ENCODE assay signal across 9 mouse cellular contexts in the genomic region with DNA sequence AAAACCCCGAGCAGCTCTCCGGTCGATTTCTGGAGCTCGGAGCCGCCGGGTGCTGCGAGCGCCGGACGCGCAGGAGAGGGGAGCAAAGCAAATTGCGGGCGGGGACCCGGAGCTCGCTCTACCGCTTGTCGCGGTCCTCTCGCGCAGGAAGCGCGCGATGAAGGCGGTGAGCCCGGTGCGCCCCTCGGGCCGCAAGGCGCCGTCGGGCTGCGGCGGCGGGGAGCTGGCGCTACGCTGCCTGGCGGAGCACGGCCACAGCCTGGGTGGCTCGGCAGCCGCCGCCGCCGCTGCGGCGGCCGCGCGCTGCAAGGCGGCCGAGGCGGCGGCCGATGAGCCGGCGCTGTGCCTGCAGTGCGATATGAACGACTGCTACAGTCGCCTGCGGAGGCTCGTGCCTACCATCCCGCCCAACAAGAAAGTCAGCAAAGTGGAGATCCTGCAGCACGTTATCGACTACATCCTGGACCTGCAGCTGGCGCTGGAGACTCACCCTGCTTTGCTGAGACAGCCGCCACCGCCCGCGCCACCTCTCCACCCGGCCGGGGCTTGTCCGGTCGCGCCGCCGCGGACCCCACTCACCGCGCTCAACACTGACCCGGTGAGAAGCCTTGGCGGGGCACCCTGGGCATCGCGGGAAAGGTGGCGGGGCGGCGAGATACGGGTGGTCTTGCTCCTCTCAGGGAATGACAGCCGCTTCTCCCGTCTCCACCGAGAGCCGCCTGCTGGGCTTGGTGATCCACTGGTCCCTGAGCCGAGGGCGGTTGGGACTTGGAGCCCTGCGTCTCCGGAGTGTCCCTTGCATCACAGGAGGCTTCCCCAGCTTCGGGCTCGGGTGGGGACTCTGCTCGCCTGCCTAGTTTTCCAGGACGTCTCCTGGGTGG. TPM values are rescaled to one million over a fixed set of nuclear protein-coding genes. Genes with fewer than 3 reads are reported as not detected.
DNase-seq lines count a peak whose midpoint lies in the region; ATAC-seq and TF ChIP-seq lines count a peak whose summit lies in the region.
"Had no signal": no experiment of that assay in that cellular context is flagged by ENCODE, and none has a peak within 500 bp of the region (broad histone marks: within the 10 kb centered on the region; RNA-seq: fewer than 3 reads in every experiment).

No protein-coding gene starts in this region.

- peak; percentile 58 for DNase-seq in adrenal gland, postnatal 10 days
- DNase-seq in gastrocnemius, postnatal 10 days, result peak; percentile 58
- DNase-seq in left cerebral cortex, postnatal 25 days (ENCODE audit: low spot score in 2 of 2), result peak; percentile 51 to 62
- peak; percentile 66 for DNase-seq in mesoderm, embryonic 11.5 days (ENCODE audit: low read depth, low spot score)
- DNase-seq in right cerebral cortex, postnatal 4 days, result peak; percentile 46
- no peak for DNase-seq in thymus, adult 18-20 months

- TF ChIP-seq CTCF in cortical plate, adult 2 months (IDR thresholded peaks at IDR 0.05; ENCODE audit: extremely low read depth, insufficient read depth, low read length), result no peak

- H3K4me2 ChIP-seq in intestine, embryonic 15.5 days (replicated peaks), result peak overlapping the region; percentile 95

- H3K27me3 ChIP-seq in intestine, embryonic 15.5 days (replicated peaks), result peaks cover 7% of the 10 kb centered on the region; the same call in 1 of the 2 replicates

- peak overlapping the region; percentile 38 for H3K27ac ChIP-seq in cortical plate, adult 2 months (ENCODE audit: insufficient read depth, low read length)
- peak overlapping the region; percentile 82 for H3K27ac ChIP-seq in intestine, embryonic 15.5 days

- peak overlapping the region; percentile 84 for H3K4me3 ChIP-seq in cortical plate, adult 2 months (ENCODE audit: insufficient read depth, low read length)
- peak overlapping the region; percentile 77 for H3K4me3 ChIP-seq in intestine, embryonic 15.5 days (replicated peaks)

- no peaks in the 10 kb centered on the region for H3K9me3 ChIP-seq in intestine, embryonic 15.5 days

- under 1% methylated on average over 98 of the region's 98 CpGs for WGBS in intestine, embryonic 15.5 days

- H3K9ac ChIP-seq in intestine, embryonic 15.5 days, result peak overlapping the region; percentile 70

- no peaks in the 10 kb centered on the region; the same call in 1 of the 2 replicates for H3K4me1 ChIP-seq in cortical plate, adult 2 months (ENCODE audit: control insufficient read depth, insufficient read depth, low read length)
- H3K4me1 ChIP-seq in intestine, embryonic 15.5 days (replicated peaks), result peaks cover 13% of the 10 kb centered on the region; the same call in 1 of the 2 replicates

- no peaks in the 10 kb centered on the region for H3K36me3 ChIP-seq in intestine, embryonic 15.5 days

- ATAC-seq in intestine, embryonic 15.5 days, result peak; percentile 48

- TF ChIP-seq POLR2A in cortical plate, adult 2 months (IDR thresholded peaks at IDR 0.05; ENCODE audit: extremely low read depth, insufficient read depth, low read length), result no peak

- intact Hi-C loops in left cerebral cortex, postnatal 25 days (cut with DNase I), result loop anchor here (1.0 to 10.0 kb wide), 3 partner anchors 34 to 417 kb away; no protein-coding TSS in a partner anchor

RNA-seq across cellular contexts. Expression of gene Id4, which starts 0.6 kb away (rescaled TPM):
- 1 to 10 TPM; 5.0 to 5.3 TPM for total RNA-seq in adrenal gland, postnatal 10 days (2021)
- polyA plus RNA-seq in cortical plate, adult 2 months (2012; rRNA removed), result 31.7 and 40.8 TPM in 2 replicates
- total RNA-seq in gastrocnemius, postnatal 10 days (2021), result 1 to 10 TPM; 2.7 to 3.5 TPM
- 16.3 and 16.9 TPM in 2 replicates for polyA plus RNA-seq in intestine, embryonic 15.5 days (2015; fragmentation: Nextera tagmentation; extraction: Ambion mirVana)
- total RNA-seq in left cerebral cortex, postnatal 25 days (2021), result 10 to 100 TPM; 36.2 to 42.2 TPM
- total RNA-seq: hematopoietic stem cell, adult 5-6 weeks had no signal

Comparison
In these comparisons a context has a peak if more than half of its experiments do, and no peak if none do; other contexts are left out.
1. DNase-seq: peak in adrenal gland, postnatal 10 days (single experiment), gastrocnemius, postnatal 10 days (single experiment), left cerebral cortex, postnatal 25 days (2 of 2), mesoderm, embryonic 11.5 days (single experiment) and right cerebral cortex, postnatal 4 days (single experiment); none in thymus, adult 18-20 months (0 of 2).
2. RNA of gene Id4, which starts 0.6 kb away (total RNA-seq): 36.2 to 42.2 TPM in left cerebral cortex, postnatal 25 days; 5.0 to 5.3 TPM in adrenal gland, postnatal 10 days and 2.7 to 3.5 TPM in gastrocnemius, postnatal 10 days; every median in the first group is over 4 times any median in the second.